Mouse (Mus musculus) cerebral cortex, adult 2 months (tissue): Measurements from ENCODE around the gene Klhdc8a.

Experiments used
- WGBS: fragments of 180-500 bp; shearing (Covaris S2); methylation state at CpG from one replicate; pipeline ENCODE4 v1.1.7; 2018; 5-methylcytosine and 5-hydroxymethylcytosine counted together

The Klhdc8a gene

GRCm38 (mm10) chr1:132317894-132318863 lies 19.8 kb downstream of the Klhdc8a start:
- 70% methylated on average over 8 of the region's 8 CpGs for WGBS

- 40% methylated on average over 5 of the region's 5 CpGs for WGBS
Measured at GRCm38 (mm10) chr1:132319242-132319641, 20.8 kb downstream of the Klhdc8a start.

DNA sequence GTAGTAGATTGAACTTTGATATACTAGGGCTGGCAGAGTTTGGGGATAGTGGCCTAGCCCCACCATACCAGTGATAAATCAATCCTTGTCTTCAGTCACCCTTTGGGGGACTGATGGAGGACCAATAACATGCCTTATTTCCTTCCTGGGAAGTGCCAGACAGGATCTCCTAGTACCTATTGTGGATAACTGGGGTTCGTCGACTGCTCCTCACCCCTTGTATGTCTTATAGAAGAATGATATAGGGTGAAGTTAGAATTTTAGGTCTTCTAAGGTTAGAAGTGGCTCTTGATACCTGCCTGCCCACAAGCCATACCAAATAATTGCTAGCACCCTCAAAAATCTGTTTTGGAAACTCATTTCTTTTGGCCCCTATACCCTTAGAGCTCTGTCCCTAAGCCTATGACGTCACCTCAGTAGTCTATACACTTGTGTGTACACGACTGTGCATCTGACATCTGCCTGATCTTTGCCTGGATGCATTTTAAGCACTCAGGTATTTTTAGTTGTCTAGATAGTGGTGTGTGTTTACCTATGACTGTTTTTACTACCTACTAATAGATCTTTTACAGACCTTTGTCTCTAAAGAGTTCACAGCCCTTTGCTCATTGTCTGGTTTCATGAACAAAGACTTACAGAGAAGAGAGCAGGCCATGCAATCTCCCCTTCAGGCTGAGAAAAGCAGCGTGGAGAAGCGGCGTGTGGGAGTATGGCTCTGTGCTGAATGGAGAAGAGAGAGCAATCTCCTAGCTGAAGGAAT lies 23.6 kb downstream of the Klhdc8a start:
- 68% methylated on average over 7 of the region's 7 CpGs for WGBS

DNA sequence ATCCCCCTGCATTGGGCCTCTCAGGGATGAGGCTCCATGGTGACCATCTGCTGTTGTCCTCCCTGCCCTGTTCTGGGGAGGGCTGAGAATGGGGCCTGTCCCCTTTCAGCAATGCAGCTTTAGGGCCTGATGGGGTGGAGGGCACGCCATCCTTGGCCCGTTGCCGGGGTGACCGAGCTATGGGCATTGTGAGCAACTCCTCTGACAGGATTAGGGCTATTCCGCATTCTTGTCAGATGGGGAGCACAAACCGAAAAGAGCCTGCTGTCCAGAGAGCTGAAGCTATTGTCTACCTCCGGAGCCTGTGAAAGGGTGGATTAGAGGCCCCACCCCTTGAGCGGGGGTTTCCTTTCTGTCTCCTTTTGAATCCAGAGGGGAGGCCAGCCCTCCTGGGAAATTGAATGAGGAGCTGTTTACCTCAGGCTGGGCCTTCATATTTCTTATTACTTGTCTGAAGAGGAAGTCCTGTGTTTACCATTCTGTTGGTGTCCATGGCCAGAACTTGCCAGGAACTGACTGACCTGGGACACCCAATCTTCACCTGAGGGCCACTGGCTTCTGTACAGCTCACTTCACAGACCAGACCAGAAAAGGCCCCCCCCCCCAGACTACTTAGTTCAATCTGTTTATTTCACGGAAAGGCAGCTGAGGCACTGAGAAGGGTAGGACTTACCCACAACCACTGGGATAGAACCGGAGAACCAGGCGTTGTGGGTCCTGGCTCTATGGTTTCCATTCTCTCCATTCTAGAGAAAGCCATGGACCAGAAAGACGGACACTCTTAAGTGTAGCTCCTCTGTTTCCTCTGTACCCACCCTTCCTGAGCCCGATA lies 24.5 kb downstream of the Klhdc8a start:
- 52% methylated on average over 13 of the region's 13 CpGs for WGBS

DNA sequence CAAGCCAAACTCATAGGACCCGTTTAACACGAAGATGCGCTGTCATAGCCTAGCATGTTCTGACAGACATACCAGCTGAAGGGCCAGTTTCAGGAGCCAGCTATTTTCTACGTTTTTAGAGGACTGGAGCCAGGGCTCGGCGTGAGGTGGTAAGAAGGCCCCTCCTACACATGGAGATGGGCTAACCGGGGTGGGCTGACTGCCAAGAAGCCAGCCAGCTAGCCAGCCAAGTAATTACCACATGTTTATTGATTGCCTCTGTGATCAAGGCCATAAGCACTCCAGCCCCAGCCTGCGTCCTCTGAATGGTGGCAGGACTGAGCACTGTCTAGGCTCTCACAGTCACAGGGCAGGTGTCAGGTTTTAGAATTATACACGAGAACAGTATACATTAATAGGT lies 28.4 kb downstream of the Klhdc8a start:
- WGBS: 57% methylated on average over 9 of the region's 9 CpGs

DNA sequence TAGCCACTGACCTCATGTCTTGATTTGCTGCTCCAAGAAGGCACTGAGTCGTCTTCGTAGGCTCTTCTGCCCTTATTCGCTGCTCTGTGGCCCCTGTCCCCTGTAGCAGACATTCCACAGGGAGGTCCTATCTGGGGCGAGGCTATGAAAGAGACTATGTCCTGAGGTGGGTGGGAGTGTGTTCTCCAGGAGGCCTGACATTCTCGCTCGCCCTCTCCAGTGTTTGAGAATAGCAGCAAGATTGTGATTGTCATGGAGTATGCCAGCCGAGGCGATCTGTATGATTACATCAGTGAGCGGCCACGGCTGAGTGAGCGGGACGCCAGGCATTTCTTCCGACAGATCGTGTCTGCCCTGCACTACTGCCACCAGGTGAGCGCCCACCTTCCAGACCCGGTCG lies 29.1 kb downstream of the Klhdc8a start:
- 93% methylated on average over 17 of the region's 17 CpGs for WGBS

GRCm38 (mm10) chr1:132328565-132328964 lies 30.1 kb downstream of the Klhdc8a start:
- WGBS: 96% methylated on average over 3 of the region's 3 CpGs

GRCm38 (mm10) chr1:132329656-132330055 lies 31.2 kb downstream of the Klhdc8a start:
- WGBS: 84% methylated on average over 7 of the region's 7 CpGs

- 92% methylated on average over 15 of the region's 15 CpGs for WGBS
Measured at GRCm38 (mm10) chr1:132330397-132330796, 32.0 kb downstream of the Klhdc8a start.

GRCm38 (mm10) chr1:132331283-132331682 lies 32.9 kb downstream of the Klhdc8a start:
- 87% methylated on average over 17 of the region's 17 CpGs for WGBS

DNA sequence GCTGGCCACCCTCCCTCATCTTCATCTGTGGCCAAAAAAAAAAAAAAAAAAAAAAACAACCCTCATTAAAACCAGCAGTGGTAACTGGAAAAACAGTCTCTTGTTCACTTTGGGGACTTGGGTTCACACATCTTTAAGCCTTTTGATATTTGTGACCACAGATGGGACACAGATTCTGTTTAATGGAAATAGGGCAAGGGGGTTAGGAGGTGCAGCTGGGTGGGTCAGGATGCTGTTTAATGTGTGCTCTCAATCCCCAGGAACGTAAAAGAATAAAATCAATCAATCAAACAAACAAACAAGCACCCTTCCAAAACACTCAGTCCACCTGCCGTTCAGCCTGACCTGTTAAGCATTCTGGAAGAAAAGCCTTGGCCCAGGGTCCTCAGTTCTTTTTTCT lies 34.8 kb downstream of the Klhdc8a start:
- WGBS: 69% methylated on average over 2 of the region's 2 CpGs

DNA sequence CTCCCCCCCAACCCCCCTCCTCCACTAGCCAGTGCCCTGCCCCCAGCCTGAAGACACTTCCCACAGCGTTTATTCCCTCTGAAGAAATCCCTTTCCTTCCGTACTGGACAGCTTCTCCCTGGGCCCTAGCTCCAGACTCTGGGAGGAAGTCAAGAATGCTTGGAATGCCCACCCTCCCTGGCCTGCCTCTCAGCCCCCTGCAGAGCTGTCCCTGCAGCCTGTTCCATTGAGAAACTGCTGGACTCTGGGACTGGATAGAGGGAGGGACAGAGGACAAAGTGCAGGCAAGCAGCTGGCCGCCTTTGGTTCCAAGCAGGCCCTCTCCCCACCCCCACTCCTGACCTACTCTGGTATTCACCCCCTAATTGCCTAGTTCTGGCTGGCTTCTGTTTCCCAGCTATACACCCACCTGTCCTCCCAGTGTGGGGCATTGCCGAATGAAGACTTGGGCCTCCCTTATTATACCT lies 35.3 kb downstream of the Klhdc8a start:
- WGBS: 49% methylated on average over 4 of the region's 4 CpGs

DNA sequence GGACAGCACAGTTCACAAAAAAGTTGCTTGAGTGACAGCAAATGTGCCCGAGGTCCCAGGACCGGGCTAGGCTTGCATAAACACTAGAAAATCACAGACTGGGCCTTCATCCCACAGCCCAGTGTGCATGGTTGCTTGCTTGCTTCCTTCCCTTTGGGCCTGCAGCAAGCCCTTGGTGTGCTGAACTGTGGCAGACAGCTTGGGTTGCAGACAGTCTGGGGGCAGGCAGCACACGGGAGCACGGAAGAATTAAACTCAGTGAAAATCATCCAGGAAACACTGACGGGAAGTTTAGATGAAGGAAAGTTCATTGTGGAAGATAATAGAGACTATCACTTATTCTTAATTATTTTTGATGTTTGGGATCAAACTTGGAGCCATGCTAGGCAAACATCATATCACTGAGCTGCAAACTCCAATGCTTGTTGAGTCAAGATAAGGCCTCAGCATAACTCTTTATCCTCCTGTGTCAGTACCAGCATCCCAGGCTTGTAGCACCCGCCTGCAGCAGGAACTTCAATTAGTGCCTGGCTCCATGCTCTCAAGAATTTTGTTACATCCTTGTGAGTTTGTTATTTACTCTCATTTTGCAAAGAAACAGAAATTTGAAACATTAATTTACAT lies 35.9 kb downstream of the Klhdc8a start:
- 65% methylated on average over 6 of the region's 6 CpGs for WGBS

GRCm38 (mm10) chr1:132335378-132335965 lies 37.0 kb downstream of the Klhdc8a start:
- 53% methylated on average over 12 of the region's 12 CpGs for WGBS

DNA sequence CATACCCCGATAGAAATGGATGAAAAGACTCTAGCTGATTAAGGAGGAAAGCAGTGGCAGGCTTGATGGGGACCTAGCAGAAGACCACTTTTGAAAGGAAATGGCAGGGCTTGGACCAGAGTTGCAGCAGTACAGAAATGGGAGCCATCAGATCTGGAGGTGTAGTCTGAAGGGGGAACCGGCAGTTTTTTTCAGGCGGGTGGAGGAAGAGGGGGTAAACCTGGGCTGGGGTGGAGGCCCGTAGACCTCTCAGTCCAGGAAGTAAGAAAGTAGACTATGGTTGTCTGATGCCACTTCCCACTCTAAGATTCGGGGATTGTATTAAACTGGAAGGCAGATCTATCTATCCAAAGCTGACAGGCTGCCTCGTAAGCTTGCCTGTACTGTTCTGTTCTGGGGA lies 38.5 kb downstream of the Klhdc8a start:
- WGBS: 78% methylated on average over 6 of the region's 6 CpGs

- 33% methylated on average over 8 of the region's 8 CpGs for WGBS
Measured at GRCm38 (mm10) chr1:132338027-132338660, 39.7 kb downstream of the Klhdc8a start.

GRCm38 (mm10) chr1:132341731-132342501 lies 43.5 kb downstream of the Klhdc8a start:
- 64% methylated on average over 5 of the region's 5 CpGs for WGBS

- WGBS: 75% methylated on average over 3 of the region's 3 CpGs
Measured at GRCm38 (mm10) chr1:132342518-132342917, 44.1 kb downstream of the Klhdc8a start.

GRCm38 (mm10) chr1:132343191-132343590 lies 44.8 kb downstream of the Klhdc8a start:
- 97% methylated on average over 2 of the region's 2 CpGs for WGBS

DNA sequence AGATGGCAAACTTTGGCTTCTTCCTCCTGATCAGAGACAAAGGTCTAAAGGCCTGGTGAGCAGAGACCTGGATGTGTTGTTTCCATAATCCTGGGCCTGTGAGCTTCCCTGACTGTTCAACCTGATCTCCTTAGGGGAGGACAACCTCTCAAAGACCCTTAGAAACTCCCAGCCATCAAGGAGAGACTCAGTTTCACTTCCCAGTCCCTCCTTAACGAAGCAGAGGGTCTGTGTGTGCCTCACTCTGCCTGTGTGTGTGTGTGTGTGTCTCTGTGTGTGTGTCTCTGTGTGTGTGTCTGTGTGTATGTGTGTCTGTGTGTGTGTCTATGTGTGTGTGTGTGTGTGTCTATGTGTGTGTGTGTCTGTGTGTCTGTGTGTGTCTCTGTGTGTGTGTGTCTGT lies 45.2 kb downstream of the Klhdc8a start:
- 96% methylated on average over 1 of the region's 1 CpGs for WGBS
